ENCODE assay signal across 26 mouse cellular contexts in the genomic region with DNA sequence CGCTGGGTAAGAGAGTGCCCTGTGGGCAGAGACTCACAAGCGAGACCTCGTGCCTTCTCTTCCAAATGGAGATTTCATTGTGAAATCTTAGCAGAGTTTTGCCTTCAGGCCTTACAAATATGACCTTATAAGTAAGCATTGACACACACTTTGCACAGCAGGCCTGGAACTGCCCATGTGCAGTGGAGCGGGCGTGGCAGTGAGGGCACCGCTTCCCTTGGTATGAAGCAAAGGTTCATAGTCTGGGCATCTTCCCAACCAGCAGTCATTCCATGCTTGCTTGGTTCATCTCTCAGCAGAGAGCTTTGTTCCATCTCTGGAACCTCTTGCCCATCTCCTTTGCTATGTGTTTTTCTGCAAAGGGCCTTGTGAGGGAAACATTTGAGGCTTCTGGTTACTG. TPM values are rescaled to one million over a fixed set of nuclear protein-coding genes. Genes with fewer than 3 reads are reported as not detected.
DNase-seq lines count a peak whose midpoint lies in the region; ATAC-seq and TF ChIP-seq lines count a peak whose summit lies in the region.
"Had no signal": no experiment of that assay in that cellular context is flagged by ENCODE, and none has a peak within 500 bp of the region (broad histone marks: within the 10 kb centered on the region; RNA-seq: fewer than 3 reads in every experiment).

No protein-coding gene starts in this region.

- WGBS in heart, embryonic 11.5 days (ENCODE audit: insufficient replicate concordance): 98% methylated on average over 6 of the region's 6 CpGs

- ATAC-seq in heart, embryonic 11.5 days (replicated peaks; ENCODE audit: insufficient number of reproducible peaks, low FRiP score, low TSS enrichment): no peak
- ATAC-seq: activated CD4-positive, CD25-positive, alpha-beta regulatory T cell, adult 4 months; forebrain, postnatal 0 days; midbrain, embryonic 13.5 days had no signal

- H3K27ac ChIP-seq in heart, embryonic 11.5 days (ENCODE audit: low read depth, low read length): no peak overlapping the region
- H3K27ac ChIP-seq in left cerebral cortex, adult 2 months: no peak overlapping the region
- H3K27ac ChIP-seq: embryonic facial prominence, embryonic 15.5 days; heart, adult 2 months; heart, embryonic 15.5 days; limb, embryonic 12.5 days; liver, embryonic 14.5 days; lung, embryonic 15.5 days; midbrain, embryonic 13.5 days; neural tube, embryonic 13.5 days had no signal

- H3K27me3 ChIP-seq in heart, embryonic 11.5 days (ENCODE audit: control insufficient read depth, insufficient read depth, low read length): no peaks in the 10 kb centered on the region
- H3K27me3 ChIP-seq: embryonic facial prominence, embryonic 15.5 days; heart, embryonic 15.5 days; limb, embryonic 12.5 days; lung, embryonic 15.5 days; midbrain, embryonic 13.5 days; neural tube, embryonic 13.5 days had no signal

- peaks cover 4% of the 10 kb centered on the region for H3K4me1 ChIP-seq in heart, embryonic 11.5 days (ENCODE audit: control insufficient read depth, insufficient read depth, low read length)

- DNase-seq in heart, adult 11 months: peak; percentile 72
- DNase-seq in urinary bladder, postnatal 14 days (ENCODE audit: low spot score): peak; percentile 23
- DNase-seq in urinary bladder, adult 18-20 months (ENCODE audit: low spot score in 2 of 2): no peak
- peak; percentile 74 to 77 for DNase-seq in kidney, adult 8-10 months
- no peak for DNase-seq in lung, postnatal 4 days
- DNase-seq in left cerebral cortex, adult 2 months (ENCODE audit: extremely low spot score in 1 of 2, low spot score in 2 of 2): no peak
- DNase-seq: cerebellum, adult 11 months; cerebellum, postnatal 36 days; forebrain, postnatal 0 days; gastrocnemius, postnatal 10 days; heart, adult 2 months; right cerebral cortex, adult 18-20 months had no signal

- no peak overlapping the region for H3K4me2 ChIP-seq in heart, embryonic 11.5 days
- H3K4me2 ChIP-seq: embryonic facial prominence, embryonic 15.5 days; heart, embryonic 15.5 days; midbrain, embryonic 13.5 days had no signal

- H3K9ac ChIP-seq in heart, embryonic 11.5 days (ENCODE audit: low read depth, low read length): no peak overlapping the region
- H3K9ac ChIP-seq: embryonic facial prominence, embryonic 15.5 days; forebrain, postnatal 0 days; heart, embryonic 15.5 days; limb, embryonic 12.5 days; liver, embryonic 14.5 days; lung, embryonic 15.5 days; midbrain, embryonic 13.5 days had no signal

- intact Hi-C loops in left cerebral cortex, adult 2 months (cut with DNase I): loop anchor here (2.0 kb wide), 1 partner anchor 204 kb away; no protein-coding TSS in a partner anchor

- TF ChIP-seq CTCF in left cerebral cortex, adult 2 months (IDR thresholded peaks at IDR 0.05): no peak

- H3K4me3 ChIP-seq in heart, embryonic 11.5 days (ENCODE audit: low read depth, low read length): no peak overlapping the region
- H3K4me3 ChIP-seq in left cerebral cortex, adult 2 months: no peak overlapping the region
- H3K4me3 ChIP-seq: heart, adult 2 months; heart, embryonic 15.5 days; limb, embryonic 12.5 days; lung, embryonic 15.5 days had no signal

- no peaks in the 10 kb centered on the region for H3K9me3 ChIP-seq in heart, embryonic 11.5 days (replicated peaks; ENCODE audit: control insufficient read depth, low read length)
- H3K9me3 ChIP-seq: embryonic facial prominence, embryonic 15.5 days; heart, embryonic 15.5 days; limb, embryonic 12.5 days; lung, embryonic 15.5 days; midbrain, embryonic 13.5 days; neural tube, embryonic 13.5 days had no signal

- H3K36me3 ChIP-seq in heart, embryonic 11.5 days (ENCODE audit: control insufficient read depth, insufficient read depth, low read length): peaks cover 3% of the 10 kb centered on the region; the same call in 1 of the 2 replicates
- H3K36me3 ChIP-seq: heart, embryonic 15.5 days had no signal

RNA-seq across cellular contexts. Expression of gene Zfp354a, which starts 1.9 kb away (rescaled TPM):
- 6.6 and 8.2 TPM in 2 replicates for polyA plus RNA-seq in heart, embryonic 11.5 days (2014; fragmentation: Nextera tagmentation; extraction: Ambion mirVana)
- 1 to 10 TPM; 6.5 to 8.5 TPM for total RNA-seq in left cerebral cortex, adult 2 months (2021)
- polyA plus RNA-seq: activated CD4-positive, CD25-positive, alpha-beta regulatory T cell, adult 4 months had no signal

RNA-seq across cellular contexts. Expression of gene Olfr1375, which starts 13.1 kb away (rescaled TPM):
- not detected in 2 replicates for polyA plus RNA-seq in heart, embryonic 11.5 days (2014; fragmentation: Nextera tagmentation; extraction: Ambion mirVana)
- total RNA-seq in left cerebral cortex, adult 2 months (2021): not detected
- total RNA-seq: forebrain, postnatal 0 days; gastrocnemius, postnatal 10 days; heart, adult 2 months; layer of hippocampus, postnatal 10 days; megakaryocyte, adult 5-6 weeks had no signal
- polyA plus RNA-seq: activated CD4-positive, CD25-positive, alpha-beta regulatory T cell, adult 4 months; embryonic facial prominence, embryonic 15.5 days; forebrain, postnatal 0 days; heart, adult 2 months; heart, embryonic 15.5 days; hindbrain, embryonic 11.5 days; large intestine, adult 2 months; limb, embryonic 12.5 days; liver, embryonic 14.5 days; lung, embryonic 15.5 days; midbrain, embryonic 13.5 days; neural tube, embryonic 13.5 days; small intestine, adult 2 months had no signal

RNA-seq across cellular contexts. Expression of gene Olfr54, which starts 46.9 kb away (rescaled TPM):
- polyA plus RNA-seq in heart, embryonic 11.5 days (2014; fragmentation: Nextera tagmentation; extraction: Ambion mirVana): not detected in 2 replicates
- not detected for total RNA-seq in left cerebral cortex, adult 2 months (2021)
- total RNA-seq: forebrain, postnatal 0 days; gastrocnemius, postnatal 10 days; heart, adult 2 months; layer of hippocampus, postnatal 10 days had no signal
- polyA plus RNA-seq: forebrain, postnatal 0 days; heart, adult 2 months; heart, embryonic 15.5 days; hindbrain, embryonic 11.5 days; large intestine, adult 2 months; limb, embryonic 12.5 days; liver, embryonic 14.5 days; lung, embryonic 15.5 days; midbrain, embryonic 13.5 days; neural tube, embryonic 13.5 days; small intestine, adult 2 months had no signal

RNA-seq across cellular contexts. Expression of gene Olfr51, which starts 57.6 kb away (rescaled TPM):
- polyA plus RNA-seq in heart, embryonic 11.5 days (2014; fragmentation: Nextera tagmentation; extraction: Ambion mirVana): not detected in 2 replicates
- not detected for total RNA-seq in left cerebral cortex, adult 2 months (2021)
- total RNA-seq: forebrain, postnatal 0 days; gastrocnemius, postnatal 10 days; heart, adult 2 months; layer of hippocampus, postnatal 10 days; megakaryocyte, adult 5-6 weeks had no signal
- polyA plus RNA-seq: activated CD4-positive, CD25-positive, alpha-beta regulatory T cell, adult 4 months; embryonic facial prominence, embryonic 15.5 days; forebrain, postnatal 0 days; heart, adult 2 months; heart, embryonic 15.5 days; hindbrain, embryonic 11.5 days; large intestine, adult 2 months; limb, embryonic 12.5 days; liver, embryonic 14.5 days; lung, embryonic 15.5 days; midbrain, embryonic 13.5 days; neural tube, embryonic 13.5 days; small intestine, adult 2 months had no signal

Comparison
In these comparisons a context has a peak if more than half of its experiments do, and no peak if none do; other contexts are left out.
1. DNase-seq: peak in heart, adult 11 months (single experiment), urinary bladder, postnatal 14 days (single experiment) and kidney, adult 8-10 months (2 of 2); none in urinary bladder, adult 18-20 months (0 of 2), lung, postnatal 4 days (0 of 2) and left cerebral cortex, adult 2 months (0 of 2).